Mouse (Mus musculus) ES-Bruce4 (cell line): ENCODE measurements at regions not wholly inside any gene's neighbourhood (a gene's known extent, or its start where the extent isn't known, plus 50 kb on each side); places are given as distances from the start of the nearest gene placed in this dataset.

Experiments
- H3K27ac ChIP-seq: 2 replicates; pipeline ENCODE4 v1.5.1; 2012; ENCODE audit warnings: low read length, inconsistent platforms; ENCODE audit not compliant: insufficient read depth
- H3K27me3 ChIP-seq: 2 replicates; pipeline ENCODE4 v1.6.1; 2012; ENCODE audit warnings: mild to moderate bottlenecking, low read length, inconsistent platforms; ENCODE audit not compliant: control insufficient read depth, poor library complexity, insufficient read depth, severe bottlenecking
- H3K36me3 ChIP-seq: 2 replicates; pipeline ENCODE4 v1.6.1; 2012; ENCODE audit warnings: inconsistent platforms, mild to moderate bottlenecking, low read length, moderate library complexity; ENCODE audit not compliant: control insufficient read depth, poor library complexity, insufficient read depth, severe bottlenecking
- H3K4me1 ChIP-seq: one replicate; pipeline ENCODE4 v1.8.1; 2011; ENCODE audit warnings: low read length; ENCODE audit not compliant: control insufficient read depth, insufficient read depth
- H3K4me3 ChIP-seq: 2 replicates; pipeline ENCODE4 v1.5.1; 2011; ENCODE audit warnings: low read depth, mild to moderate bottlenecking, low read length
- H3K9ac ChIP-seq: 2 replicates; pipeline ENCODE4 v1.6.1; 2012; ENCODE audit warnings: low read depth, mild to moderate bottlenecking, inconsistent platforms; ENCODE audit not compliant: poor library complexity, severe bottlenecking
- H3K9me3 ChIP-seq: replicated peaks from 2 replicates; pipeline ENCODE4 v1.6.1; 2012; ENCODE audit warnings: mild to moderate bottlenecking, low read length, inconsistent platforms; ENCODE audit not compliant: control insufficient read depth, poor library complexity, insufficient read depth, severe bottlenecking
- CTCF ChIP-seq: IDR thresholded peaks from one replicate; pipeline ENCODE4 v1.8.1; 2011; ENCODE audit warnings: low read depth, low read length
- EP300 ChIP-seq: IDR thresholded peaks from 2 replicates; pipeline ENCODE4 v1.6.1; 2011; ENCODE audit warnings: low read depth, low read length; ENCODE audit not compliant: insufficient read depth
- POLR2A ChIP-seq: IDR thresholded peaks from one replicate; pipeline ENCODE4 v1.8.1; 2011; ENCODE audit warnings: low read length; ENCODE audit not compliant: insufficient read depth

GRCm38 (mm10) chr2:172770606-172771005 is 169.5 kb downstream of the Bmp7 start:
- Histone ChIP-seq H3K4me3 (no peak overlapping the region), H3K4me1 (no peaks in the 10 kb centered on the region), H3K36me3 (no peaks in the 10 kb centered on the region), H3K9me3 (no peaks in the 10 kb centered on the region), H3K27me3 (no peaks in the 10 kb centered on the region), H3K27ac (no peak overlapping the region), H3K9ac (no peak overlapping the region)
- TF ChIP-seq POLR2A (no peak), CTCF (no peak), EP300 (no peak)

- Histone ChIP-seq H3K36me3 (no peaks in the 10 kb centered on the region), H3K27me3 (no peaks in the 10 kb centered on the region), H3K4me1 (no peaks in the 10 kb centered on the region), H3K9me3 (no peaks in the 10 kb centered on the region), H3K27ac (no peak overlapping the region), H3K9ac (no peak overlapping the region), H3K4me3 (no peak overlapping the region)
- no peak for TF ChIP-seq POLR2A
- TF ChIP-seq CTCF = peak; percentile 82
- TF ChIP-seq EP300 = no peak
These were observed 166.9 kb downstream of the Bmp7 start for GRCm38 (mm10) chr2:172773176-172773575.

- no peaks in the 10 kb centered on the region for H3K4me1 ChIP-seq
- no peak overlapping the region for H3K27ac ChIP-seq
- H3K9me3 ChIP-seq = no peaks in the 10 kb centered on the region
- TF ChIP-seq CTCF (no peak), EP300 (no peak)
- H3K4me3 ChIP-seq = no peak overlapping the region
- H3K36me3 ChIP-seq = no peaks in the 10 kb centered on the region
- no peaks in the 10 kb centered on the region for H3K27me3 ChIP-seq
- no peak overlapping the region for H3K9ac ChIP-seq
These were observed 163.6 kb downstream of the Bmp7 start for GRCm38 (mm10) chr2:172776485-172776884.

- H3K4me1 ChIP-seq = no peaks in the 10 kb centered on the region
- no peak overlapping the region for H3K4me3 ChIP-seq
- no peak overlapping the region for H3K9ac ChIP-seq
- H3K27ac ChIP-seq = no peak overlapping the region
- no peaks in the 10 kb centered on the region for H3K36me3 ChIP-seq
- TF ChIP-seq CTCF (peak; percentile 62), POLR2A (no peak), EP300 (no peak)
- no peaks in the 10 kb centered on the region for H3K27me3 ChIP-seq
- no peaks in the 10 kb centered on the region for H3K9me3 ChIP-seq
These were observed 162.3 kb downstream of the Bmp7 start for GRCm38 (mm10) chr2:172777774-172778173.

- Histone ChIP-seq H3K9me3 (no peaks in the 10 kb centered on the region; the same call in 1 of the 2 replicates), H3K27ac (no peak overlapping the region), H3K27me3 (no peaks in the 10 kb centered on the region), H3K4me1 (no peaks in the 10 kb centered on the region), H3K36me3 (no peaks in the 10 kb centered on the region), H3K4me3 (no peak overlapping the region), H3K9ac (no peak overlapping the region)
- TF ChIP-seq CTCF (no peak), EP300 (no peak), POLR2A (no peak)
These were observed 161.0 kb downstream of the Bmp7 start for GRCm38 (mm10) chr2:172779096-172779495.

- Histone ChIP-seq H3K4me3 (no peak overlapping the region), H3K9ac (no peak overlapping the region), H3K27me3 (no peaks in the 10 kb centered on the region), H3K36me3 (no peaks in the 10 kb centered on the region), H3K27ac (no peak overlapping the region), H3K9me3 (no peaks in the 10 kb centered on the region; the same call in 1 of the 2 replicates), H3K4me1 (no peaks in the 10 kb centered on the region)
- TF ChIP-seq POLR2A = no peak
- no peak for TF ChIP-seq CTCF
- no peak for TF ChIP-seq EP300
These were observed 157.4 kb downstream of the Bmp7 start for GRCm38 (mm10) chr2:172782686-172783085.
